Mouse (Mus musculus): ENCODE data around the gene Slc6a1.
A peak's percentile ranks its signal among the peaks of the same experiment; 100 is the strongest.

The Slc6a1 gene

DNA sequence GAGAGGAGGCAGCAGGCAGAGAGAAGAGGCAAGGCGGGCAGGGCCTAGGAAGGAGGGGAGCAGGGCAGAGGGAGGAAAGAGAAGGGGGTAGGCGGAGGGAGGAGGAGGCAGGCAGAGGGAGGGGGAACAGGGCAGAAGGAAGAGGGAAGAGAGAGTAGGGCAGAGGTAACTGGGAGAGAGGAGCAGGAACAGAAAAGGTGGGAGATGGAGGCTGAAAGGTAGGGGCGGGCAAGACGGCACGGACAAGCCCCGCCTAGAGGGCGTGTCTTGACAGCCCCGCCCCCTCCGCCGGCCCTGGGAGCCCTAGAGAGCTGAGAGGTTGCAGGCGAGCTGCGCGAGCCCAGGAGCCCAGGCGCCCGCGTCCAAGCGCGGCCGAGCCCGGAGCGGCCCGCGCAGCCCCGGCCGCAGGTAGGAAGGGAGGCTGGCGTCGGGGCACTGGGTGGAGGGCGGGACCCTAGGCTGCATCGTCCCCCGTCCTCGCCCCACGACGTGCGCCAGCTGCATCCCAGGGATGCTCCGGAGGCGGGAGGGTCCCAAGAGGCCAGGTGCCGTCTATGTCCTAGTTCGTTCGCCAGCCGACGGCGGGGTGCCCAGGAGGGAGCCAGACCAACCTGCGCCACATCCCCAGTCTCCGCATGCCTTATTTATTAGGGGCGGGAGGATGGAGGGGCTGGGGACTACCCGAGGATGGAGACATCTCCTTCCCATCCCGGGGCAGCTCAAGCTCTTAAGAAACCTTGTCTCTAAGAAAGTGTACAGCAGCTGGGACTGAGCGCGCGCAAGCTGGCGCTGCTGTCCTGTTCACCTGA, at the start of gene Slc6a1:
TSS of gene Slc6a1 (plus strand) at position 167 of the 809 bp plus-strand sequence.
- no peak for DNase-seq (ENCODE audit: low spot score in 2 of 2)

DNA sequence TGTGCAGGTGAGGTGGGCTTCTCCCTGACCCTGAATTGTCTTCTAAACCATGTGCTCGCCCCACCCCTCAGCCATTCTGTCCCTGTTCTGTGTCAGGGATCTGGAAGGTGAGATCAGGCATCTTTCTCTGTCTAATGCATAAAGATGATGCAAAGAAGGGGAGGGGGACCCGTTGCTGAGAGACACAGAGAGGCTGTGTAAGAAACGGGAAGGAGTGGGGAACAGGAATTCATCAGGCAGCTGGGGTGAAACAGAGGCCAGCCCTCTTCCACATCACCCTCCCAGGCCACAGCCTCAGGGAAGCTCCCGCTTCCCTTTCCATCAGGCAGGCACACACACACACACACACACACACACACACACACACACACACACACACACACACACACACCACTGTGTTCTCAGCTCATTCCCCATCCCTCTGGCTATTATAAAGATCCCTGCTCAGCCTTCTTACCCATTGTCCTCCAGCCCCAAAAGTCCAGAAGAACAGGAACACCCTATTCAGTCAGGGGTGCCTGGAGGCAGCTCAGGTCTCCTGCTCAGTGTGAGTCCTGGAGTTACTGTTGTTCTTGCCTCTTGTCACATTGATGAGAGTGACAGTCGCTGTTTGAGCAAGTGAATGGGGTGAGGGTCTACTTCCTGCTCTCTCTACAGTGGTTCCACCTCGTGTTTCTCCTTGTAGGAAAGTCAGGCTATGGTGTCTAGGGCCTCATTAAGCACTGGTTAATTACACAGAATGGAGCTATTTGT, 43.4 kb upstream of the Slc6a1 start:
- DNase-seq (ENCODE audit: low spot score in 2 of 2), result no peak

DNA sequence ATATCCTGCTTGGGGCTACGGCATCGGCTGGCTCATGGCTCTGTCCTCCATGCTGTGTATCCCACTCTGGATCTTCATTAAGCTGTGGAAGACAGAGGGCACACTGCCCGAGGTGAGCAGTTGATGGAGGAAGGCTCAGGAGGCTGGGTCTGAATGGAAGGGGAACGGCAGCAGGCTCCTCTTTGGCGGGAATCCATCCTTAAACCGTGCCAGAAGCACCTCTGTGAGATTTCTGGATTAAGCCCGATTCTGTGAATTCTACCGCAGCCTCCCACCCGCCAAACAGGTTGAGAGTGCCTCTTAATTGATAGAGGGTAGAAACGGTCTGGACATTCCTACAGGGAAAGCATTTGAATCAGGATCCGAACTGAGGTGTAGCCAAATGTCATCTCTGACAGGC, 36.8 kb upstream of the Slc6a1 start:
- DNase-seq (ENCODE audit: low spot score in 2 of 2), result no peak

DNA sequence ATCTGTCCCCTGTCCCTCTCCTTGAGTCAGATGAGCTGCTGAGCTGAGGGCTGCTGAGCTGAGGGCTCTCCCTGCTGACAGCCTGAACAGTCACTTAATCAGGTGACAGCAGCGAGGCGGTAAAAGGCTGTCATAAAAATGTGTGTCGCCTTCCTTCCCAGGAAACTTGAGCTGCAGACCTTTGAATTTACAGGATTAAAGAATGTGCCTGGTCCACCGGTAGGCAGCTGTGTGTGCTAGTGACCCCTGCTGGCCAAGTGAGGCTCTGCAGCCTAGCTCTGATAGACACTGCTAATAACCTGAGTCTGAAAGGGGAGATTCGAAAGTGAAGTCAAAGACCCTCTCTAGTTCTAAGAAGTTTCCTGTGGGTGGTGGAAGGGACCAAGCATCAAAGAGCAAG, 32.1 kb upstream of the Slc6a1 start:
- peak in 1 of 2 experiments; percentile 33 for DNase-seq (ENCODE audit: low spot score in 2 of 2)

DNA sequence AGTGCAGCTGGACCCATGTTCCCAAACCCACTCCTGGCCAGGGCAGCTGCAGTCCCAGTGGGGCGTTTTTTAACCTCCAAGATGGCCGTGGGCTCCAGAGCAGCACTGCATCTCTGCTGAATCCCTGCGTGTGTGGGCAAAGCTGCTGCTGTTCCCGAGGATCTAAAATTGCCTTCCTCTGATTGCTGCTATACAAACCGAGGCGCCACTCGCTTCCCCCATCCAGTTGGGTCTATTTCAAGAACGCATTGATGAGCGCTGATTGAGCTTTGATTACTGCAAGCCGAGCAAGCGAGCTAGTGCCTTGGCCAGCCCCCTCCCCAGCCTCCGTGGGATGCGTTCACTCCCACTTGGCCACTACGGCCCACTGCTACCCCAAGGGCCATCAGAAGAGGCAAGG, 27.5 kb upstream of the Slc6a1 start:
- DNase-seq (ENCODE audit: low spot score in 2 of 2), result no peak

DNA sequence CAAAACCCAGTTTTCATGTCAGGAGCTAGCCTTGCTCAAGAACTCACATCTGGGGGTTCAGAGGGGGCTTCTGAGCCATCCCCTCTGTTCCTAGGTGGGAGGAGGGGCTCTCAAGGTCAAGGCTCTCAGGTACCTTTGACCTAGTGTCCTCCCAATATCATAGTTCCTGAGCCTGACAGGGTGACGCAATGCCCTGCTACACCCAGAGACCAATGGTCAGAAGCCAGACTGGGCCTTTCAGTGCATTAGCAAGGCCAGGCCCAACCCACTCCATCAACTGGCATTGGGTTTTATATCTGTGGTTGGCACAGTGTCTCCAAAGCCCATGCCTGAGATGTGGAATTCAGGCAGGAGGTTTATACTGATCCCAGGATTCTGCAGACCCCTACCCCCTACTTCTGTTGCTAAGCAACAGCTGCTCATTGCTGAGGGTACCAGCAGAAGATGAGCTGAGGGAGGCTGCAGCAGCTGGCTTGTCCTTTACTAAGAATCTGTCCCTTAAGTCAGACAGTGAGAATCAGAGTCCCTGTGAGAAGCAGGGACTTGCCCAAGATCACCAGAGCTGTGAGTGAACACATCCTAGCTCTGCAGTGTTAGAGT, 24.6 kb upstream of the Slc6a1 start:
- DNase-seq (ENCODE audit: low spot score in 2 of 2), result no peak

DNA sequence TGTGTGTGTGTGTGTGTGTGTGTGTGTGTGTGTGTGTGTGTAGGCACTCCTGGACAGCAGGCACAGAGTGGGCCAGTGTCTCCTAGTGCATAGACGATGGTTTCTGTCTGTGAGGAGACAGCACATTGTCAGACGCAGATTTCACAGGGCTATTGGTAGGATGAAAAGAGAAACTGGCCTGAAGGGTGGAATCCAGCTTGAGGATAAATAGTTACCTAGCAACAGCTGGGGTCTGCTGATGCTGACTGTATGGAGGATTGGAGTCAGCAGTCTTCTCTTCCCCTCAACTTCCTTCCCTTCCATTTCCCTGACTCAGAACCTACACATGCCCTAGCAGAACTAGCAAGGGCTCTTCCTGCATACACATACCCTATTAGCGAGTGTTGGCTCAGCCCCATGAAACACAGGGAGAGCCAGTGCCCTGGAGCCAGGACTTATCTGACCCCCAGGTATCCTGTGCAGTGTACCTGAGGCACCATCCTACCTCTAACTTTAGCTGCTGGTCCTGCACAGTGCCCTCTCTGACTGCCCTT, 23.7 kb upstream of the Slc6a1 start:
- peak; percentile 19 to 46 for DNase-seq (ENCODE audit: low spot score in 2 of 2)

DNA sequence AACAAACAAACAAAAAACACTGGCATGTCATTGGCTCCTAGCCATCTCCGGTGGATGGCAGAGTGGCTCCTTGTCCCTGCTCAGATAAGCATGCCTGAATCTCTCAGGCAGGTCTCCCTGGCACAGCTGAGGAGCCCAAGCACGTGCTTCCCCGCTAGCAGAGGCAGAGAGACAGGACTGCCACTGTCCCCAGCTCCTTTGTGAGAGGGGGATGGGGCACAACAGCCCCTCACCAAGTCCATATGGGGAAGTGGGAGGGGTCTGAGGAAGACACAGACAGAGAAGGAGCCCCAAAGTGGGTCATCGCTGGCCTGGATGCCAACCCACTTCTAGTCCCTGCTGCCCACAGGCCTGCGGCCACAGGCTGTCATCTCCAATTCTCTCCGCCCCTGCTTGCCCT, 20.8 kb upstream of the Slc6a1 start:
- no peak for DNase-seq (ENCODE audit: low spot score in 2 of 2)

DNA sequence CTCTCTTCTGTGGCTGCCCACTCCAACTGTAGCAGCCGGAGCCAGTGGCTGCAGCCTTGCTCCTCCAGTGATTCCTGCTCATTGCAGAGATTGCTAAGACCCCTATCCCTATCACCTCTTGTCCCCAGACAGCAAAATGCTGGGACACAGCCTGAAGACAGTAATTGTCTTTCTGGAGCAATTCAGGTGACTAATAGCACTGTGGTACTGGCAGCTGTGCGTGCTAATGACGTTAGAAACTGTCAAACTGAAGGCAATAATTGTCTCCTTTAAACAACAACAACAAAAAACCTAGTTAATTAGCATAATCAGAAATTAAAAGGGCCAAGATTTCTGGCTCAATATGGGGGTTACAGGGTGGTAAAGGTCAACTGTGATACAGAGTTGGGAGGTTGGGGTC, 18.4 kb upstream of the Slc6a1 start:
- DNase-seq (ENCODE audit: low spot score in 2 of 2), result no peak

DNA sequence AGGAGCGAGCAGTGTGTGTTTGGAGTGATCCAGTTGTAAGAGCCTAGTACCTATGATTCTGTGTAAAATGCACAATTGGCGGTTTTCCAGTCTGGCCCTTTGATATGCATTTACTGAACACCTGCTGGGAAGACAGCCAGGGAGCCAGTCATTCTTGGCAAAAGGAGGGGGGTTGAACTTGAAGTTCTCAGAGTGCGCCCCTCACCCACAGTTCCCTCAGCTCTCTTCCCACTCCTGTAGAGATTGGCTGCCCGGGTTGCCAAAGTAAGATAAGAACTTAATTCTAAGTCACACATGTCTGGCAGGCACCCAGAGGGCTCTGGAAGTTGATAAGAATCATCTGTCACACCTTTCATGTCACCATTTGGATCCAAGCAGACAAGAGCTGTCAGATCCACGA, 18.0 kb upstream of the Slc6a1 start:
- DNase-seq (ENCODE audit: low spot score in 2 of 2), result no peak

DNA sequence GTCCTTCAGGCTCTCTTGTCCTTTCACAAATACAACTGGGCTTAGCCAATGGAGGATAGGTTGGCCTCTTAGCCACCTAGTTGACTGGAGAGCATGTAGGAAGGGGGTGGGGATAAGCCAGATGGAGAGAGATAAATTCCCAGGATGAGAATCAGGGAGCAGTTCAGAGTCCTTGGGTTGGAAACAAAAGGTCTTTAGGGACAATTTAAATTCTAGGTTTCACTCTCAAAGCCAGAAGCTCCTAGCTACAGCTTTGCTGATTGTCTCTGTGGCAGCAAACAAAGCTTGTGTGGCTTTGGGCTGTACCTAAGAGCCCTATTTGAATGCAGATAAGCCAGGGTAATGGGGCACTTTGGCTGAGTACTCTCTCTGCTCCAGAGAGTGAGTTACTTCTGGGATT, 16.2 kb upstream of the Slc6a1 start:
- no peak for DNase-seq (ENCODE audit: low spot score in 2 of 2)

DNA sequence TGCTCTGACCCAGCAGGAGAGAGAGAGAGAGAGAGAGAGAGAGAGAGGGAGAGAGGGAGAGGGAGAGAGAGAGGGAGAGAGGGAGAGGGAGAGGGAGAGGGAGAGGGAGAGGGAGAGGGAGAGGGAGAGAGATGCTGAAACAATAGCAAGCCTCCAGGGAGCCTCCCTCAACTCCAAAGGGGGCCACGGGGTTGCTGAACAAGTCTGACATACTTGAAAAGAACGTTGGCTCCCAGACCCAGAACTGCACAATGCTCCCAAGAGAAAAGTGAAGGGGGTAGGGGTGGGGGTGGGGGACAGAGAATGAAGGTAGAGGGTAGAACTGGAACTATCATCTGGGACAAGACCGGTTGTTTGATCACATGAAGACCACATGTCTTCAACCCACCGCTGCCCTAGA, 14.5 kb upstream of the Slc6a1 start:
- no peak for DNase-seq (ENCODE audit: low spot score in 2 of 2)

DNA sequence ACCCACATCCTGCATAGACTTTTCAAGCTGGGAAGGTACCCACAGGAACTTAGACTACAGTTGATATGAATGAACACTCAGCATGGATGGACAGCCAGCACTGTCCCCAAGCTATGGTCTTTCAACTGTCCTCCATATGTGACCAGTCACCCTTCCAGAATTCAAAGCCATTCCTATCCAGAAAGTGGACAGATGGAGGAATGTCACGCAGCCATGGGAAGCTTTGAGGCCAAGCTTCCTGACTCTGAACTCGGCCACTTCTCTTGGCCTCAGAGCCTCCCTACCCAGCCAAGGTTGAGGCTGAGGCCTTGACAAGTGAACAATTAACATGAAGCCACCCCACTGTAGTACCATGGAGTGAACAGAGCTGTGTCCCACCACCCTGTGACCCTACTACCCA, 12.8 kb upstream of the Slc6a1 start:
- no peak for DNase-seq (ENCODE audit: low spot score in 2 of 2)

DNA sequence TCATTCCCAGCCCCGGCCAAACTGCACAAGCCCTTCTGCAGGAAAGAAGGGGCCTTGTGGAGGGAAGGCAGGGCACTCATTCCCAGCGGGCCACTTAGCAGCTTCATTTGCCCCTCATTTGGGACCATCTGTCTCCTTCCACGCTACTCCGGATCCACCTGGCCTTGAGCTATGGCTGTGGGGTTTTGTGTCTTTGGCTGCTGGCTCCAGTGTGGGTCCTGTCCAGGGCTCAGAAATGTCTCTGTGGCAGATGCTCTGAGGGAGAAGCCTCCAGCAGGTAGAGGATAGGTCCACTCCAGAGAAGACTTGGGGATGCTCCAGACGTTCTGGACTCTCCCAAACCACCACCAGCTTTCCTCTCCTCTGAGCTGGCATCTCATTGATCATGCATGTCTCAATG, 11.6 kb upstream of the Slc6a1 start:
- no peak for DNase-seq (ENCODE audit: low spot score in 2 of 2)

DNA sequence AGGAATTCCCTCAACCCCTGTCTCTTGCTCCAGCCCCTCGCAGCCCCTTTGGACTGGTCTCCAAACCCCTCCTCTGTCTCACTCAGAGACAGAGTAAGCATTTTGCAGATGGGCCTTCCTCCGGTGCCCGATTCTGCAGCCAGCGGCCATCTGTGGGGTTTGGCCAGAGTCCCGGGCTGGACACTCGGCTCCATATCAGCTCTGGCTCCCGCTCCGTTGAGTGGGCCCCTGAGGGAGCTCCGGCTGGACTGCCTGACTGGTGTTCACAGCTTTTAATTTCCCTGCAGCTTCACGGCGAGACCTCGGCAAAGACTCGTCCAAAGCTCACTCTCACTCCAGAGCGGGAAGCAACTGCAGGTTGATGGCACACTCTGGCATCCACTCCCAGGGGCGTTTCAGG, 10.2 kb upstream of the Slc6a1 start:
- DNase-seq (ENCODE audit: low spot score in 2 of 2), result peak; percentile 40 to 59

DNA sequence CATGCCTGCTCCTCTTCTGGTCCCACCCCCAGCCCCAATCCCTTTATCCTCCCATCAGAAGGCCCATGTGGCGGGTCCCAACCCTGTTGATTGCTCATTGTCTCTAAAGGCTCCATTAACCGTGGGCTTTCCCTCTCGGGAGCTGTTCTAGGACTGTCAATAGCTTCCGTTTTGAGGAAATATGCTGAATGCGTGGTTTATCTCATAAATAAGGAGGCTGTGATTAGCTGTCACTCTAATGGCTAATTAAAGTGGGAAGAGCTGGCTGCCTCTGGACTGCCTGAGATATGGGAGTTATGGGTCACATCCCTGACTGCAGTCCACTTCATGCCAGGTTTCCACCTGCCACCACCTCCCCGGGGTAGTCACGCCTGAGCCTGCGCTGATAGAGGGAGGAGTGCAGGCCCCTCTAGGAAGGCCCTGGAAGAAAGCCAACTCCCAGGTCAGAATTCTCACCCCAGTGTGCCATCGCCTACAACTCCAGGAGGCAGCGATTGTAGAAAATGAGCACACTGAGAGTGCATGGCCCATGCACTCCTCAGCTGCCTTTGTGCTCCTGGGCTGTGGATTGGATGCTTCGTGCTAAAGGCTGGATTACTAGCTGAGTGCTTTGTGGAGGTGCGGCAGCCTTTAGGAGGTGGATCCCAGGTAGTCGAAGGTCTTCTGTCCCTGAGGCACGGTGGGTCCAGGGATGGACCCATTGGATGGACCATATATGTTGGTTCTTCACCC, 8.3 kb upstream of the Slc6a1 start:
- no peak for DNase-seq (ENCODE audit: low spot score in 2 of 2)

DNA sequence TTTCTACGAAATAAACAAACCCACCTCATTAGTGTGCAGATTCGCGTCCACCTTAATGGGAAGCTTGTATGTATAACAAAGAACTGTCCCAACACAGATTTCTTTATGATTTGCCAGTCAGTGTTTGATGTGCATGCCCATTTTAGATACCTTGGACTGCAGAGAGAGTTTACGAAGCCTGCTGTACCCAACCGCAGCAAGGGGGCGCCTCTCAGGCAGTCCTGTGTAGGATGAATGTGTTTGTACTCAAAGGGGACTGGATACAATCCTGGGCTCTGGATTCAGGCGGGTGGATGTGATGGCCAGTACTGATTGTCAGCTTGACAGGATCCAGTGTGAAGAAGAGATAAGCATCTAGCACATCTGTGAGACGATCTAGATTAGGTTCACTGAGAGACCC, 6.6 kb upstream of the Slc6a1 start:
- DNase-seq (ENCODE audit: low spot score in 2 of 2), result no peak

DNA sequence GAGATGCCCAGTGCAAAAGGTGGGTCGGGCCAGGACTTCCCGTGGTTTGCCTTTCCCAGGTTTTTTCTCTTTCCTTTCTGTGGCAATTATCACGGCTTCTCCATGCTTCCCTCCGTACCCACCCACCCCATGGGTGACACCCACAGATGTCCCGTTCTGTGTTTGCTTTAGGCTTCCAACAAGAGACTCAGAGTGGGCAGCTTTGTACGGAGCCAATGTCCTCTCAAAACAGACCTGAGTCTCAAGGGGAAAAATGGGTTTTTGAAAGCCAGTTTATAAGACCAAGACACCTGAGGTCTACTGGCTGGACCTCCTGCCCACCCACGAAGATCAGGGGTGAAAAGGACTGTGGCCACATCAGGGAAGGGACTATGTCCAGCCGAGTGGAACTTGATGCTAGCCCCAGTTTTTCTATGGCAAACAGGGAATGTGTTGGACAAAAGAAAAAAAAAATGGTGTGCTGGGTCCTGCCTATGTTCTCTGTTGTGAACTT, 889 bp downstream of the Slc6a1 start:
- no peak for DNase-seq (ENCODE audit: low spot score in 2 of 2)

DNA sequence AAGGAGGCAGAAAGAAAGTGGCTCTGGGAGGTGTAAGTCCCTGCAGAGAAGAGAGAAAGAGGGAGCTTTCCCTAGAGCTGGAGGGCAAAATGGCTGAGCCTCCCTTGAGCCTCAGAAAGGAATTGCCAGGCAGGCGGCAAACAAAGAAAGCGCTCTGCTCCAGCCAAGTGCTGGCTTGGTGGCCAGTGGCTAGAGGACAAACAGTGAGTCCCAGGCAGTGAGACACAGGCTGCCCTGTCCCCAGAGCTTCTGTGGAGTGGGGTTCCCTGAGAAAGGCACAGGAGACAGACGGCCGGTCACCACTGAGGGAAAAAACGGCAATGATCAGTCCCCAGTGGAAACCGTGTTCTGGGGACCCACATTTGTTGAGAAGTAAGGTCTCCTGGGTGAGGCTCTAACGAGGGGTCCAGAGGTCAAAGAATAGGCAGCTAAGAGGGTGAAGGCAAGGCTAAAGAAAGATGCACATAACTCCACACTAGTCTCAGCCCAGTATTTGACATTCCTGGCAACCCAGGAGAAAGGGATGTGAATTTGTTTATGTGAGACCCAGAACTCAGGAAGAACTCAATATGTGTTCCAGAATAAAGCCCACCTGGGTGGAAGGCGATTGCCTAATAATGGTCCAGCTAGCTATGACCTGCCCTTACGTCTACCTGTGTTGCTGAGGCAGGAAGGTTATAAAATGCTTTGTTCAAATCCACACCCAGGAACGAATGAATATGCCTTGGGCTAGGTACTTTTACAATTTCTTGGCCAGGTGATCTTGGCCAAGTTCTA, 1.7 kb downstream of the Slc6a1 start:
- no peak for DNase-seq (ENCODE audit: low spot score in 2 of 2)

DNA sequence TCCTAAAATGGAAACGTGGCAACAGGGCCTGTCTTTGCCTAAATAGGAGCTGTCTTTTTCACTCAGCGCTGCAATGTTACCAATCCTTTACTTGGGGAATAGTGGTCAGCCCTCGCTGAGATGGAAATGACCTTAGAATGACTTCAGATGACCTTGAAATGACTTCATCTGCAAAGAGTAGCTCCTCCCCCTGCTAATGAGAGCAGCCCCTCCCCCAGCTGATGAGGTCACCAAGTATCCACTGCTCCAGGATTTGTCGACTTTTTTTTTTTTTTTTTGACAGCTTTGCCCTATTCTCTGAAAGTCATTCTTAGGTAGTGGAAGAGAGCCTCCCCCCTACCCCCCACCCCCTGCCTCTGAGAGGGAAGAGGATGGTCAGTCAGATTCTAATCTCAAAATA, 3.0 kb downstream of the Slc6a1 start:
- no peak for DNase-seq (ENCODE audit: low spot score in 2 of 2)

DNA sequence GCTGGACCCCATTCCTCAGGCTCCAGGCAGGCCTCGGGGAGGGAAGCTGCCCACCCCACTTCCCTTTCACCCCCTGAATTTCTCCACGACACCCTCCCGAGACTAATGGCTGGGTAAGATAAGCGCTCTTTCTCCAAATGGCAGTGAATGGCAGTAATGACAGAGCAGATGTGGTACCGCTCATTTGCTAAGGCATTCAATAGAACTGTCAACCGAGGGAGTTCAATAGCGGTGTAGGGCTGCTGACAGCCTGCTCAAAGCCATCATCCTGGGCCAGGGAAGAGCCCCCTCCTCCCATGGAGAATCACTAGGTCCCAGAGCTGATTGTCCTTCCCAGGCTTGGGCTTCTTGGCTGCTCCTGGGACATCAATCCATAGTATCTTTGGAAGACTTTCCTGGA, 6.7 kb downstream of the Slc6a1 start:
- no peak for DNase-seq (ENCODE audit: low spot score in 2 of 2)

Measured in heart, adult 9 months (tissue).